ENCODE assay signal across 21 mouse cellular contexts in the genomic region with DNA sequence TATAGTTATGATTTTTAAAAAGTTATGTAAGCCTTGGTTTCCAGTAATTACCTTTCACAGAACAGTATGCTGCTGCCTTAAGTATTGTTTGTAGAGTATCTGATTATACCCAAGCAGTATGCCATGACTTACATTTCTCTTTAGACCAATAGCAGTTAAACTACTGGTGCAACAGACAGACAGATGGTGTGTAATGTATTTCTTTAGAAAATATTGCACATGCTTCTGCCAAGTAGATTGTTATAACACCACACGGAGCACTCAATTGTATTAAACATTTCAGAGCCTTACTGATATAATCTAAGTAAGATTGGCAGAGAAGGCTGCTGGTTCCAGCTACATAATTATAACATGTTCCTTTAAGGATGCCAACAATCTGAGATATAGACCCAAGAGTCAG.
"Had no signal": no experiment of that assay in that cellular context is flagged by ENCODE, and none has a peak within 500 bp of the region (broad histone marks: within the 10 kb centered on the region; RNA-seq: fewer than 3 reads in every experiment).

No protein-coding gene starts in this region.

- DNase-seq: lung, adult 2 months; lung, postnatal 14 days; lung, postnatal 36 days; retina, postnatal 1 day; right cerebral cortex, adult 18-20 months; right cerebral cortex, postnatal 25 days; right cerebral cortex, postnatal 4 days; spleen, adult 18-20 months; thymus, adult 18-20 months; thymus, postnatal 14 days; thymus, postnatal 36 days had no signal

- H3K27ac ChIP-seq: lung, embryonic 15.5 days; macrophage; midbrain, embryonic 13.5 days; neural tube, embryonic 13.5 days; neural tube, embryonic 15.5 days had no signal

- H3K9ac ChIP-seq: lung, embryonic 15.5 days; midbrain, embryonic 13.5 days; neural tube, embryonic 13.5 days; neural tube, embryonic 15.5 days had no signal

- H3K4me3 ChIP-seq: lung, embryonic 15.5 days; megakaryocyte, embryonic 14.5 days; midbrain, embryonic 13.5 days; myocyte; neural tube, embryonic 13.5 days; neural tube, embryonic 15.5 days had no signal

- H3K36me3 ChIP-seq: lung, embryonic 15.5 days; midbrain, embryonic 13.5 days; neural tube, embryonic 13.5 days; neural tube, embryonic 15.5 days had no signal

- H3K4me1 ChIP-seq: lung, embryonic 15.5 days; megakaryocyte, embryonic 14.5 days; midbrain, embryonic 13.5 days; neural tube, embryonic 13.5 days; neural tube, embryonic 15.5 days had no signal

- H3K4me2 ChIP-seq: lung, embryonic 15.5 days; midbrain, embryonic 11.5 days; midbrain, embryonic 13.5 days; neural tube, embryonic 13.5 days; neural tube, embryonic 15.5 days had no signal

- H3K27me3 ChIP-seq: lung, embryonic 15.5 days; megakaryocyte, embryonic 14.5 days; midbrain, embryonic 13.5 days; neural tube, embryonic 13.5 days; neural tube, embryonic 15.5 days had no signal

- H3K9me3 ChIP-seq: lung, embryonic 15.5 days; megakaryocyte, embryonic 14.5 days; midbrain, embryonic 13.5 days; neural tube, embryonic 13.5 days; neural tube, embryonic 15.5 days had no signal

- ATAC-seq: lung, postnatal 0 days; midbrain, embryonic 13.5 days; midbrain, embryonic 16.5 days had no signal
